Mouse (Mus musculus) brain, adult 2 months (tissue): ENCODE measurements around the gene Ttc23l.
"Not testable (repeated sequence)": the region's sequence is repeated elsewhere in the genome, so short reads cannot be mapped to it uniquely, and the experiment has no call there.

Experiments used
- DNase-seq: peaks from one replicate; pipeline ENCODE4 v3.0.0; 2011; ENCODE audit warnings: low read depth, low spot score

Ttc23l gene

DNA sequence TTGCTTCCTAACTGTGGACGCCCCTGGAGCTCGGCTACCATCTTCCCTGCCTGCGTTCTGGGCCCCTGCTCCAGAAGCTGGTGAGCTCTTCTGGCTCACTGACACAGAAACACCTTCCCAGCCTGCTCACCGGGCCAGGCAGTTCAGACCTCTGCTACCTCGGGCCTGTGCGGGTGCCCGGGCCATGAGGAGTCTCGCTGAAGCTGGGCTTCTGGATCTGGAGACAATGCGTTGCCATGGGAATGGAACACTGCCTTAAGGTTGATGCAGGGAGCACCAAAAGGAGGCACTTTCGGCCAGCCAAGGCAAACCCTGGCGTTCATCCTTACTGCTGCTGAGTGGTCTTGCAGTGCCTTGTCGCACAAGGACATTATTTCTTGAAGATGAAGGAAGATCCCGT, at the start of gene Ttc23l:
TSS of gene Ttc23l (minus strand) at position 204 of the 400 bp plus-strand sequence.
- DNase-seq: no peak

DNA sequence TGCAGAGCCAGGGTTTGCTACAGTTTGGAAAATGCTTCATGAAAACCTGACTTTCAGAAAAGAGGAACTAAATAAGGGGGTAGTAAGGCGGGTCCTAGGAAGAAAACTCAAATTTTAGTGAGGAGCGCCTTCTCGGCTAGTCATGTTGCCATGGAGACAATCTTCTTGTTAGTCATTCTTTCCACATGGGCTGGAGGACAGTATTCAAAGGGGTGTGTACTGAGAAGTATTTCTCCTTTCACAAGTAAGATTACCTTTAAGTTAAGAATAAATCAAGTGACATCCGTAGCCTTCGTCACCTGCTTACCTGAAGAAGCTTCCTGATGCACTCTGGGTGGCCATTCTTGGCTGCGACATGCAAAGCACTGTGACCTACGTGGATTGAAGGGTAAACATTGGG, 40.9 kb upstream of the Ttc23l start:
- peak; percentile 49 for DNase-seq

DNA sequence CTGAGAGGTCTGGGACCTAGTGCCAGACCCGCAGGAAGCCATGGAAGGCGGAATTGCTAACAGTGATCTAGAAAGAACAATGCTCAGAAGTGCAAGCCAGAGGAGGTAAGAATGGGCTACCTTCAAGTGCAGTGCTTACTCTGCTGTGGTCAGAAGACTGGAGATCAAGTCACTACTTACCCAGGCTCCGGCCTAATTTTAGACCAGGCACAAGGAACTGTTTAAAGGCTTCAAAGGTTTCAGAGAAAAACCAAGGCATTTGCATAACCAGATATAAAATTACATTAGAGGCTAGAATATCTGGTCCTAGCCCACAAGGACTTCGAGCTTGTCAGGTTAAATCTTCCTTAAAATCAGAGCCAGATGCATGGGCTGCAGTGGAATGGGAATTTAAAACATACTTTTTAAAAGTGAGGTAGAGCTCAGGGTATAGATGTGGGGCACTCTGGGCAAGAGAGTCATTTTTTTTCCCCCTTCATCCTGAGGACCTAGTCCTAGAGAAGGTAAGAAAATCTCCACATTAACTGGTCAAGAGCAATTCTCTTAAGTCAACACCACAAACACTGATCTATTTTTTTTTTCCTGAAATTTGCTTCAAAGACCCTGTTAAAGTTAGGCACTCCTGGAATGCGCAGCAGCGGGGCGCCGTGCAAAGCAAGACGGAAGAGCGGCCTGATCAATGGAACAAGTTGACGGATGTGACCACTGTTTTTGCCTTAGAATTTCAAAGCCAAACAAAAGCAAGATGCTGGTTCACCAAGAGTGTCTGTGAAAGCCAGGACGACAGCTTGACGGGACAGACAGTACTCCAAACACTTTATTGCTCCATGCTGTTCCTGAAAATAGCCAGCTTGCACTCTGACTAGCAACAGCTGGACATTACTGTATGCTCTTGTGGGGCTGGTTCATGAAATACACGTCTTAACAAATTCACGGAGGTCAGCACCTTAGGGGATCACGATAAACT, 40.1 kb upstream of the Ttc23l start:
- no peak for DNase-seq

DNA sequence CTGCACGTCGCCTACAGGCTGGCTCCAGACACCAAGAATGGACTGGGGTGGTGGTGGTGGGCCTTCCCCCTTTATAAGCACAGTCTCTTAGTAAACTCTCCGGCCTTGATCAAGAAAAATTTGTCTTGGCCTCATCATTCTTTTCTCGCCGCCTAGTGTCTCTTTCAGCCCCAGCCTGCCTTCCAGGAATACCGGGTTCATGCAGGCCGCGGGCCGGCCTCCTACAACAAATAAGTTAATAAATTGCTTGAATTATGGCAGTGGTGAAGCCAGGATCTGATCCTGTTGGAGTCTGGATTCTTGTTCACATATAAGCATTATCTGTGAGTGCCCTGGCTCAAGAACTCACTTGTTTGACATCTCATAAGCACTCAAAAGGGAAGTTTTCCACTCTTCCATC, 38.4 kb upstream of the Ttc23l start:
- DNase-seq: no peak

DNA sequence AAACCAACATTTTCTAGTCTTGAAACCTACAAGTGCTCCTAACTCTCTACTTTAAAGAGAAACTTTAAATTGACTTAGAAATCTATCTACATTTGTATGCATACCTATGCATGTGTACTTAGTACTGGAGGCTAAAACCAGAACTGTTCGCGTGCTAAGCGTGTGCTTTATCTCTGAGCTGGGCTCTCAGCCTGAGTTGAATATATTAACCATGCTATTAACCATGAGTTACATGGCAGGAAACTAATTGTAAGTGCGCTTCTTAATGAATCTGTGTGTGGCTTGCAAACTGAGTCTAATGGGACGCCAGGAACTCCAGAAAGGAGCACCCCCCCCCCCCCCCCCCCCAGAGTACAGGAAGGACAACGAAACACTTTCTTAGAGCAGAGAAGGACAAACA, 36.9 kb upstream of the Ttc23l start:
- no peak for DNase-seq

DNA sequence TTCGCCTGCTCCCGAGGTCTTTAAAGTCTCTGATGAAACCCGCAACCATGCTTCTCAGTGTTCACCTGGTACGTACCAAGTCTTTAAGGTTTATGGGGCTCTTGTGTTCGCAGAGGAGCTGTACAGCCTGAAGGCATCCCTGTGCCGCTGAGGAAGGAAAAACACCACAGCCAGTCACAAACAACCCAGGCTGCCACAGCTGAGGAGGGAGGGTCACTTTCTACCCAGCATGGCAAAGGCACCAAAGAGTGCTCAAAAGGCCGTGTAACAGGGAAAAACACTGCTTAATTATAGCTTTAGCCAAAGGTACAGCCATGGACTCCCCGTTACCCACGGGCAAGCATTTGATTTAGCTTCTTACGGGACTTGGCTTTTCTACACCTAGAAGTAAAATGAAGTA, 36.4 kb upstream of the Ttc23l start:
- no peak for DNase-seq

DNA sequence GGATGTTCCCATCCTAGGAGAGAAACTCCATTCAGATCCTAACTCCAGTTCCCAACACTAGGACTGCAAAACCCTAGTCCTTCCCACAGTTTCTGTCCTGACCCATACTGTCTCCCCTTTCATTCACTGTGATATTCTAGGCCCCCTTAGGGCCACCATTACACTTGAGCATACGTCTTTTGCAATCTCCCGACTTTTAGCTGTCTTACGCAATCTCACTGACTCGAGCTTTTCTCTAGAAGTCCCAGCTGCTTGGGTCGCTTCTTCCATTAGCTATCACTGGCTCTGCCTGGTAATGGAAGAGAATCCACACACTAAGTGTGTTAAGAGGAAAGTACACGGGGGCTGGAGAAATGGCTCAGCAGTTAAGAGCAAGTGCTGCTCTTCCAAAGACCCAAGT, 34.6 kb upstream of the Ttc23l start:
- DNase-seq: no peak

DNA sequence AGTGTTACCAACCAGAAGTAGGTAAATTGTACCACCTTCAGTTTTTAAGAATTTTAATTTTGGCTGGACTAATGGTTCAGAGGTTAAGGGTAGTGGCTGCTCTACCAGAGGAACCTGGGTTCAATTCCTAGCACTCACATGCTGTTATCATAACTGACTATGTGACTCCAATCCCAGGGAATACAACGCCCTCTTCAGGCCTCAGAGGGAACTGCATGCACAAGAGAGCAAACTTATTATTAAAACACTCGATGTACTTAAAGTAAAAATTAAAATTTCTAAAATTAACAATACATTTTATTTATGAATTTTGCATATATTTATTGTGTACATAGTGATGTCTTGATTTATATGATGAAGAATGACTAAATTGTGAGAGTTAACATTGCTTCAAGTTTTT, 28.1 kb upstream of the Ttc23l start:
- no peak for DNase-seq

DNA sequence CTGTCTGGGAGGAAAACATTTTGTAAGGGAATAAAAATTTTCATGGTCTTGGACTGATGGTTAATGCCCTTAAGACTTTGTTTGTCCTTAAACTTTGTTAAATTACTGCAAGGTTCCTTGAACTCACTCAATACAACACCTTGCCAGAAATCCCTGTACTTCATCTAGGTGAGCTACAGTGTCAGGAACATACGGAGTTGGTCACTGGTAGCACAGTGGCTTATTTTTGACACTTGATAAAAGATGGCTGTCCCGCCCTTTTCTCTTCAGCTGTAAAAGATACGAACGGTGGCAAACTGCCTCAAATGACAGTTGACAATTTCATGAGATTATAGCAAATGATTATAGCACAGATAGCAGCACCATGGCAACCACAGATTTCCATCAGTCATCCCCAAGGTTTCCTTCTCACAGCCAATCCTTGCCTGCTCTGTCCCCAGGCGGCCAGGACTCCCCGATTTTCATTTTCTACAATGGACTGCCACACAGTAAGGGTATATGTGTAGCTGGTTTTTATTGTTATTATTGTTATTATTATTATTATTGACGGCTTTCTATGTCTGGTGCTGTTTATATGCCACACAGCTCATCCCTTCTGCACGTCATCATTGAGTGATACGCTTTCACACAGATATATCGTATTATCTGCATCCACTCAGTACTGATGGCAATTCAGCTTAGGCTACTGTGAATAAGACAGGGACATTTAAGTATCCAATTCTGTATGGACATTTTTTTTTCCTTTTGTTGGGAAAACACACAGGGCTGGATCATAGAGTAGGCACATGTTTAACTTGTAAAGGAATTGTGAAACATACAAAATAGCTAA, 26.1 kb upstream of the Ttc23l start:
- DNase-seq: no peak

DNA sequence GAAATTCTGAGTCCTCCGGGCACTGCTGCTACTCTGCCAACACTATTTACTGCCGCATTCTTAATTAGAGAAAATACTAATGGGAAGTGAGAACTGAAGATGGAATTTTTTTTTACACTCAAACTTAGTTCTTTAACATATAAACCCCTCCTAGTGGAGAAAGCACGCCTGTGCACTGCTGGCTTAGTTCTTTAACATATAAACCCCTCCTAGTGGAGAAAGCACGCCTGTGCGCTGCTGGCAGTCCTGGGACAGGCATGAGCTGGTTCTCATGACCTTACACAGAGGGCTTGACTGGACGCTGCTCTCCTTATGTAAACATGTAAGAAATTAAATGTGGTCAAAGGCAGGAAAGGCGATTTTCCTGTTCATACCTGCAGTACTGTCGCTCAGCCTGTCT, 24.9 kb upstream of the Ttc23l start:
- peak; percentile 36 for DNase-seq

DNA sequence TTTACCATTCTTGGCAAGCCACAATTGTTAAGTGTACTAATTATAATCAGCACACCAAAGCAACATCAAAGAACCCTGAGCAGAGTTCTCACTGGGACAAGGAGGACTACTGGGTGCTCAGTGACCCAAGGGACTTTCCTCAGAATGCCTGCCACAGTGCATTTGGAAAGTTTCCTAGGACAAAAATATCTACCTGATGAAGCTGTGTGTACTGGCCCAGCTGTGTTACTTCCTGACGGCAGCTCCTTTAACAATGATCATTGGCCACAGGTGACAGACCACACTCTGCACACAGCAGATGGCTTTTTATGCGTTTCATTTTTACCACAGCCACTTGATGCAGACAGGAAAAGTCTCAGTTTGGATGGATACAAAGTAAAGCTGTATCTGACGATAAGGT, 20.7 kb upstream of the Ttc23l start:
- DNase-seq: no peak

DNA sequence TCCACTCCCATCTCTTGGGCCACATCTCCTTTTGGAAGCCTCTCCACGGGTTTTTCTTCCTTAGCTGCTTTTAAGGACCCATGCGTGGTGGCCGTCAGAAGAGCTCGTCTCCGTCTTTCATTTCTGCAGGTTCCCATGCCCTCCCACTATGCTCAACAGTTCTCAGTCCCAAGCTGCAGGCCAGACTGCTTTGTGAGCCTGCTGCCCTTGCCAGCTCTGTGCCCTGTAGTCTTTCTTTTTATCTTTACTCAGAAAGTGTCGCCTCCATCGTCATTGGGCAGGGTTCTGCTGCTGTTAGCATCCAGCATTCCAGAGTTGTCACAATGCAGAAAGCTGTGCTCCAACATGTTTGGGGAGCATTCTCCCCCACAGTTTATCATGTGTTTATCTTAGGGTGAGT, 8.0 kb upstream of the Ttc23l start:
- no peak for DNase-seq

DNA sequence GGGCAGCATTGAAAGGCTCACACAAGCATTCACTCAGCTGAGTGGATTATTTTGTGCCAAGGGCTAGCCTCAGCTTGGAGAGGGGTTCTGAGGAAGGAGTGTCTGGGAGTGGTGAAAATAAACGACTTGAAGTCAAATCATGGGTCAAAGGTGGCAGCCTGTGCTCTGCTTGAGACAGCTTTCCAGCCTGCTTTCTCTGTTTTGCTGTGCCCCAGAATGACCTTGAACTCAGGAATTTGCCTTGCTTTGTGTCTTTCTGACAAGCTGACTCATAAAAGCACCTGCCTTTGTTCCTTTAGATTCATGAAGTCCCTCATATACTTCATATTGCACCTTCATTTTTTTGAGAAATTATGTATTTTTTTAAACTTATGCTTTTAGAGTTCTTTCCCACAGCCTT, 5.7 kb upstream of the Ttc23l start:
- DNase-seq: no peak

DNA sequence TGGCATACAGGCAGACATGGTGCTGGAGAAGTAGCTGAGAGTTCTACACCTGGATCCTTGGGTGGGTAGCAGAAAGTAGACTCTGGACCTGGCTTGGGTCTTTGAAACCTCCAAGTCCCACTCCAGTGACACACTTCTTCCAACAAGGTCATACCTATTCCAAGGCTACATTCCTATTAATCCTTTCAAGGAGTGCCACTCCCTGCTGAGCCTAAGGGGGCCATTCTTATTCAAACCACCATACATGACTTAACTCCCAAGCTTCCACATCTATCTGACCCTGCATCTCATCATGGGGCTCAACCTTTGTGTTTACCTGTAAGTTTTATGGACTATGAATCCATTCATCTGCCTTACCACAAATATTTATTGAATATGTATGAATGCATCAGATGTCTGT, 3.8 kb upstream of the Ttc23l start:
- DNase-seq: no peak

DNA sequence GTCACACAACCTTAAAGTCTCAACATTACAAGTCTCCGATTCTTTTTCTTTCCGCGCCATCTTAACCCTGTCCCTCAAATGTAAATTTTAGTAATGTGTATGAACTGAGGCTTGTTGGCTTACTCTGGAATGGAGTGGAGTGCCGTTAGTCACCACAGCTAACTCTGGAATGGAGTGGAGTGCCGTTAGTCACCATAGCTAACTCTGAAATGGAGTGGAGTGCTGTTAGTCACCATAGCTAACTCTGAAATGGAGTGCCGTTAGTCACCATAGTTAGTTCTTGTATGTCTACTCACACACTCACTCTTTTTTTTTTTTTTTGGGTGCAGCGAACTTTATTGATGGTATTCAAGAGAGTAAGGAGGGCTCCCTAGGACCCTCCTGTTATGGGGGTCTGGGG, 1.5 kb upstream of the Ttc23l start:
- DNase-seq: peak; percentile 19

DNA sequence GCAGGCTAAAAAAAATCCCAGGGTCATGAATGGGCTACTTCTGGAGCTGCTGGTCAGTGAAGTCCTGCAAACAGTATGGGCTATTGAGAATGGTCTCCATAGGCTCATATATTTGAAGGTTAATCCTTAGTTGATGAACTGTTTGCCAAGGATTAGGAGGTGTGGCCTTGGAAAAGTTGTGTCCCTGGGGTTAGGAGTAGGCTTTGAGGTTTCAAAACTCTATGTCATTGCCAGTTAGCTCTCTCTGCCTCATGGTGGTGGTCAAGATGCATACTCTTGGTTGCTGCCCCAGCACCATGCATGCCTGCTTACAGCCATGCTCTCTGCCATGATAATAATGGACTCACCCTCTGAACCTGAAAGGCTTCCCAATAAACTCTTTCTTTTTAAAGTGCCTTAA, 4.1 kb downstream of the Ttc23l start:
- DNase-seq: no peak

DNA sequence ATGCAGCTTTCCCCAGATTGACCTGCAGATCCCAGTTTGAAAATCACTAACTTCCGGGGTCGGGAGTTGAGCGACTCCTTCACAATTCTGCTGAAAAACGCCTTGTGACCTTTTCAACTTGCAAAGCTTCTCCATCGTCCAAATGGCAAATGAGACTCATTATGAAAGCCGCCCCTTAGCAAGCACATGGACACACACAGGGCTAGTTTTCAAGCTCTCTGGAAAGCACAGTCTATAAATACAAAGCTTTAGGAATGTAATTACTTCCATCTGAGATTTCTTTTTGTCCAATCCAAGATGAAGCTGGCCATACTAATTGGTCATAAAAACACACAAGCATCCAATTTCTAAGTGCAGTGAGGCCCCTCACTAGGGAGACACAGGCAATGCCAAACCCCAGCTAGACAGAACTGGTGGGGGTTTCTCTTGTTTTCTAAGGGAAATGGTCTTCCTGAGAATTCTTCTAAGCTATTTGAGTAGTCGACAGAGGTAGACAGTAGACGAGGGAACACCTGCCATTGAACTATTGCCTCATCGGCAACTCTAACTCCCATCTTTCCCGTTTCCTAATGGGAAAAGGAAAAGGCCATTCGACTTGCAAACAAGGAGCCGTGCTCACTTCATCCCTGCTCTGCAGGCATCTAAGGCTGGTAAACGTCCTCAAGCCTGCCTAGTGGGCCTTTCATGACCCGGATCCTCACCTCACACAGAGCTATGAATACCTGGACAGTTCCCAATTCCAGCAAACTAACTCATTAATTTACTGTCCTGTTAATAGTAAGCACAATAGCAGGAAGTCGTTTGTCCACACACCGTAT, 18.0 kb downstream of the Ttc23l start:
- no peak for DNase-seq

DNA sequence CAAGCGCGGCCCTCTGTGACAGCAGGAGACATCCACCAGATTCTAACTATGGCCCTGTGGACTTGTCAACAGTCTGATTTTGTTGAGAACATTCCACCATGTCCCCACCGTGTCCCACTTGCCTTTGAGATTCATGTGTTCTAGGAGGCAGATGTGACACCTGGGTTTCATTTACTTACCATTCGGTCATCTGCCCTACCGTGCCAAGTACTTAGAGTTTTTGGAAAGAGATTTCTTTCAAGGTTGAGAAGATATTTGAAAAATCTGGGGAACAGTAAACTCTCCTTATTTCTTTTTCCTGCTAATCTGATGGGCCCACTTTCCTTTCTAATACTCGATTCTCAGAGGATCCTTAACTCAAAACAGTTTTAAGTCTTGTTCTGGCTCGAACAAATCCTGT, 22.5 kb downstream of the Ttc23l start:
- DNase-seq: no peak

DNA sequence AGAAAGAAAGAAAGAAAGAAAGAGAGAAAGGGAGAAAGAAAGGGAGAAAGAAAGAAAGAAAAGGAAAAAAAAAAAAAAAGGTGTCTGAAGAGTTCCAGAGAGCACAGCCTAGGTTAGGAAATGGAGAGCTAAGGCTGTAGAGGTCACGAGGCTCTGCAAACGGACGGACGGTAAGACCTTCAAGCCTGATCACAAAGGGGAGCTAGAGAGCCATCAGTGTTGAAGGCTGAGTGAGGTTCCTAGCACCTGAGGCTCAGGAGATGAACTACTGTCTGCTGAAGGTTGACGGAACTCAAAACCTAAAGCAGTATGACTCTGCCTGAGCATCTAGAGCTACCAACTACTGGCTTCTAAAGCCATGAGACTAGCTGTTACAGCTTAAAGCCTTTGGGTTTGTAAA, 23.9 kb downstream of the Ttc23l start:
- DNase-seq: no peak

DNA sequence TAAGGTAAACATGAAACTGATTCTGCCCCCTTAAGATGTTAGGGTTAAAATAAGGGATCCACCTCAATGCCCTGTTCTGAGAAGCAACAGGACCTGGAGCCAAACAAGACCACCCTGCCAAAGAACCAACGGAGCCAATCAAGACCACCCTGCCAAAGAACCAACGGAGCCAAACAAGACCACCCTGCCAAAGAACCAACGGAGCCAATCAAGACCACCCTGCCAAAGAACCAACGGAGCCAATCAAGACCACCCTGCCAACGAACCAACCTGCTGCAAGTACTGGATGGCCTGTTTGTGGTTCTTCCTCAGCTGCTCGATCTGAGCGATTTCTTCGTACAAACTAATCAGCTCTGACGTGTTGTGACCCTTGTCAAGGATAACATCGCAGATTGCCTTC, 25.1 kb downstream of the Ttc23l start:
- DNase-seq: not testable (repeated sequence)

DNA sequence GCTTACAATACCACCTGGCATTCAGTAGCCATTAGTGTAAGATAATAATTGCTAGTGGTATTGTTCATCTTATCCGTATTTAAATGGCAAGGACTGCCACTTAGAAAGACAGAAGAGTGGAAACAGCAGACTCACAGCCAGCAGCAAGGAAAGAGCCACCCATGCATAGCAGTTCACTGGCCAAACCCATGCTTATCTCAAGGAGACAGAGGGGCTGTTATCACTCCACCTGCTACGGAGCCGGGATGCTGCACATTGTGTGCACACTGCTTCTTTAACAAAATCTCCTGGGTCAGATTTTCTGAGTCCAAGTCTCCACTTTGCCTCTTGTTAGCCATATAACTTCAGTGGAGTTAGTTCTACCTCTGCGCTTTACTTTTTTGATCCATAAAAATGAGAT, 27.1 kb downstream of the Ttc23l start:
- DNase-seq: no peak

DNA sequence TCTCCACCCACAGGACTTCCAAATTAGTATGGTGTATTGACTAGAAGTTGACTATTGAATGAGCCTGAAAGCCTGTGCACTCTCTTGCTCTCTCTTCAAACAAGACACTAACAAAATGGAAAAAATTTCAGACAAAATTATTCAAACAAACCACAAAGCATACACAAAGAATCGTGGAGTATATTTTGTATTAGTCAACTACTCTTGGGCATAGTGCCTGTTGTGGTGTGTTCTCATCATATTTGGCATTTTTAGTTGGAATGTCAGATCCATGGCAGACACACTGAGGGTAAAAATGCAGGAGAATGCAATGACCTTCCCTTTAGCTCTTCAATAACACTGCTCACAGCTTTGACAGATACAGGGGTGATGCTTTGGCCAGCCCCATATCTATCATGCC, 32.6 kb downstream of the Ttc23l start:
- DNase-seq: no peak
